Mouse (Mus musculus) forebrain, embryonic 13.5 days (tissue): Measurements from ENCODE around the gene Cacna2d4. TPM values are rescaled to one million over a fixed set of nuclear protein-coding genes. Genes with fewer than 3 reads are reported as not detected.
"Not testable (repeated sequence)": the region's sequence is repeated elsewhere in the genome, so short reads cannot be mapped to it uniquely, and the experiment has no call there.

Source experiments
- ATAC-seq: fragments of 200-750 bp; cut with Nextera tagmentation; 2 replicates; pipeline ENCODE4 v1.8.0; 2017
- H3K27ac ChIP-seq: fragments of 300-500 bp; sonication (generic); 2 replicates; pipeline ENCODE4 v1.5.1; 2015; ENCODE audit warnings: inconsistent platforms, mild to moderate bottlenecking, moderate library complexity
- H3K27me3 ChIP-seq: fragments of 300-500 bp; sonication (generic); 2 replicates; pipeline ENCODE4 v1.6.1; 2015; ENCODE audit warnings: mild to moderate bottlenecking, inconsistent platforms
- H3K36me3 ChIP-seq: fragments of 300-500 bp; sonication (generic); 2 replicates; pipeline ENCODE4 v1.6.1; 2015; ENCODE audit warnings: mild to moderate bottlenecking, inconsistent platforms; ENCODE audit not compliant: poor library complexity, severe bottlenecking
- H3K4me1 ChIP-seq: fragments of 300-500 bp; sonication (generic); 2 replicates; pipeline ENCODE4 v1.6.1; 2015; ENCODE audit warnings: inconsistent platforms
- H3K4me2 ChIP-seq: fragments of 300-500 bp; sonication (generic); 2 replicates; pipeline ENCODE4 v1.6.1; 2015; ENCODE audit warnings: inconsistent platforms, mild to moderate bottlenecking, moderate library complexity
- H3K4me3 ChIP-seq: fragments of 300-500 bp; sonication (generic); 2 replicates; pipeline ENCODE4 v1.5.1; 2015; ENCODE audit warnings: mild to moderate bottlenecking, inconsistent platforms
- H3K9ac ChIP-seq: fragments of 300-500 bp; sonication (generic); 2 replicates; pipeline ENCODE4 v1.6.1; 2015; ENCODE audit warnings: mild to moderate bottlenecking, inconsistent platforms
- H3K9me3 ChIP-seq: fragments of 300-500 bp; sonication (generic); replicated peaks from 2 replicates; pipeline ENCODE4 v1.6.1; 2016; ENCODE audit warnings: inconsistent platforms
- WGBS: fragments of 180-500 bp; shearing (Covaris S2); methylation state at CpG from one replicate; pipeline ENCODE4 v1.1.7; 2015; 5-methylcytosine and 5-hydroxymethylcytosine counted together
- polyA plus RNA-seq: library from polyadenylated mRNA; unstranded; fragments of >200 nt; fragmentation: Nextera tagmentation; extraction: Ambion mirVana; gene quantifications from 2 replicates; pipeline ENCODE4 v1.2.1, GENCODE M21; 2015

The Cacna2d4 gene
- polyA plus RNA-seq, 1 experiment from 2014 or later, result 0.12 TPM

GRCm38 (mm10) chr6:119358020-119358571, 121.8 kb downstream of the Cacna2d4 start:
- no peak overlapping the region for H3K27ac ChIP-seq
- no peak for ATAC-seq
- 87% methylated on average over 8 of the region's 8 CpGs for WGBS
- no peaks in the 10 kb centered on the region for H3K27me3 ChIP-seq
- H3K4me2 ChIP-seq, result no peak overlapping the region
- peaks cover 87% of the 10 kb centered on the region for H3K36me3 ChIP-seq
- H3K9me3 ChIP-seq, result no peaks in the 10 kb centered on the region
- no peak overlapping the region for H3K9ac ChIP-seq
- no peak overlapping the region for H3K4me3 ChIP-seq
- no peaks in the 10 kb centered on the region for H3K4me1 ChIP-seq

GRCm38 (mm10) chr6:119360250-119360649, 123.9 kb downstream of the Cacna2d4 start:
- 91% methylated on average over 6 of the region's 6 CpGs for WGBS
- not testable (repeated sequence) for ATAC-seq, H3K27ac ChIP-seq, H3K4me1 ChIP-seq, H3K27me3 ChIP-seq, H3K9ac ChIP-seq, H3K4me3 ChIP-seq, H3K4me2 ChIP-seq, H3K9me3 ChIP-seq
- peaks cover 83% of the 10 kb centered on the region for H3K36me3 ChIP-seq

- H3K4me1 ChIP-seq, result no peaks in the 10 kb centered on the region
- no peak for ATAC-seq
- 93% methylated on average over 3 of the region's 3 CpGs for WGBS
- no peaks in the 10 kb centered on the region for H3K9me3 ChIP-seq
- H3K27me3 ChIP-seq, result no peaks in the 10 kb centered on the region
- H3K36me3 ChIP-seq, result peaks cover 83% of the 10 kb centered on the region
- no peak overlapping the region for H3K4me3 ChIP-seq
- H3K27ac ChIP-seq, result no peak overlapping the region
- no peak overlapping the region for H3K9ac ChIP-seq
- H3K4me2 ChIP-seq, result no peak overlapping the region
Measured at GRCm38 (mm10) chr6:119360925-119361702, 124.8 kb downstream of the Cacna2d4 start.

- H3K9me3 ChIP-seq, result no peaks in the 10 kb centered on the region
- no peak overlapping the region for H3K4me3 ChIP-seq
- peaks cover 73% of the 10 kb centered on the region for H3K36me3 ChIP-seq
- no peak overlapping the region for H3K9ac ChIP-seq
- no peak overlapping the region for H3K27ac ChIP-seq
- no peaks in the 10 kb centered on the region for H3K4me1 ChIP-seq
- no peaks in the 10 kb centered on the region for H3K27me3 ChIP-seq
- H3K4me2 ChIP-seq, result no peak overlapping the region
- ATAC-seq, result no peak
- 98% methylated on average over 5 of the region's 5 CpGs for WGBS
Measured at GRCm38 (mm10) chr6:119363593-119363992, 127.3 kb downstream of the Cacna2d4 start.

- H3K4me2 ChIP-seq, ATAC-seq, H3K9ac ChIP-seq, H3K4me1 ChIP-seq, H3K27ac ChIP-seq, H3K27me3 ChIP-seq, H3K9me3 ChIP-seq, H3K4me3 ChIP-seq: not testable (repeated sequence)
- 86% methylated on average over 4 of the region's 4 CpGs for WGBS
- peaks cover 52% of the 10 kb centered on the region for H3K36me3 ChIP-seq
Measured at GRCm38 (mm10) chr6:119366800-119367199, 130.5 kb downstream of the Cacna2d4 start.

GRCm38 (mm10) chr6:119367382-119367781, 131.1 kb downstream of the Cacna2d4 start:
- H3K36me3 ChIP-seq, result peaks cover 51% of the 10 kb centered on the region
- WGBS, result 94% methylated on average over 2 of the region's 2 CpGs

GRCm38 (mm10) chr6:119371624-119372023, 135.3 kb downstream of the Cacna2d4 start:
- Histone ChIP-seq H3K27ac (no peak overlapping the region), H3K36me3 (peaks cover 16% of the 10 kb centered on the region), H3K4me1 (no peaks in the 10 kb centered on the region), H3K27me3 (no peaks in the 10 kb centered on the region), H3K9ac (no peak overlapping the region), H3K4me3 (no peak overlapping the region), H3K4me2 (no peak overlapping the region), H3K9me3 (no peaks in the 10 kb centered on the region)
- ATAC-seq, result no peak

More at GRCm38 (mm10) chr6:119367382-119367781, 131.1 kb downstream of the Cacna2d4 start:
- H3K27ac ChIP-seq, result no peak overlapping the region
- no peaks in the 10 kb centered on the region for H3K9me3 ChIP-seq
- no peak overlapping the region for H3K4me2 ChIP-seq
- no peak for ATAC-seq
- H3K9ac ChIP-seq, result no peak overlapping the region
- H3K4me1 ChIP-seq, result no peaks in the 10 kb centered on the region
- H3K27me3 ChIP-seq, result no peaks in the 10 kb centered on the region
- H3K4me3 ChIP-seq, result no peak overlapping the region

- no peak for ATAC-seq
- 88% methylated on average over 5 of the region's 5 CpGs for WGBS
- no peak overlapping the region for H3K27ac ChIP-seq
- H3K9me3 ChIP-seq, result no peaks in the 10 kb centered on the region
- no peak overlapping the region for H3K9ac ChIP-seq
- no peaks in the 10 kb centered on the region for H3K4me1 ChIP-seq
- H3K36me3 ChIP-seq, result peaks cover 11% of the 10 kb centered on the region
- no peaks in the 10 kb centered on the region for H3K27me3 ChIP-seq
- H3K4me2 ChIP-seq, result no peak overlapping the region
- H3K4me3 ChIP-seq, result no peak overlapping the region
Measured at GRCm38 (mm10) chr6:119372237-119372636, 135.9 kb downstream of the Cacna2d4 start.

- peaks cover 5% of the 10 kb centered on the region; the same call in 1 of the 2 replicates for H3K36me3 ChIP-seq
- no peaks in the 10 kb centered on the region for H3K27me3 ChIP-seq
- H3K4me2 ChIP-seq, result no peak overlapping the region
- no peak overlapping the region for H3K4me3 ChIP-seq
- no peak for ATAC-seq
- H3K4me1 ChIP-seq, result no peaks in the 10 kb centered on the region
- no peak overlapping the region for H3K9ac ChIP-seq
- no peak overlapping the region for H3K27ac ChIP-seq
- no peaks in the 10 kb centered on the region for H3K9me3 ChIP-seq
Measured at GRCm38 (mm10) chr6:119373000-119373705, 136.8 kb downstream of the Cacna2d4 start.

- 72% methylated on average over 5 of the region's 5 CpGs for WGBS
- ATAC-seq, result no peak
- no peak overlapping the region for H3K9ac ChIP-seq
Measured at GRCm38 (mm10) chr6:119375035-119375434, 138.7 kb downstream of the Cacna2d4 start.

GRCm38 (mm10) chr6:119377613-119378012, 141.3 kb downstream of the Cacna2d4 start:
- Histone ChIP-seq H3K36me3 (no peaks in the 10 kb centered on the region), H3K27me3 (no peaks in the 10 kb centered on the region), H3K4me2 (no peak overlapping the region), H3K4me1 (no peaks in the 10 kb centered on the region), H3K9me3 (no peaks in the 10 kb centered on the region), H3K4me3 (no peak overlapping the region), H3K27ac (no peak overlapping the region), H3K9ac (no peak overlapping the region)
- ATAC-seq, result no peak
- 90% methylated on average over 2 of the region's 2 CpGs for WGBS

More at GRCm38 (mm10) chr6:119375035-119375434, 138.7 kb downstream of the Cacna2d4 start:
- Histone ChIP-seq H3K9me3 (no peaks in the 10 kb centered on the region), H3K4me1 (no peaks in the 10 kb centered on the region), H3K36me3 (no peaks in the 10 kb centered on the region), H3K4me3 (no peak overlapping the region), H3K27me3 (no peaks in the 10 kb centered on the region), H3K4me2 (no peak overlapping the region), H3K27ac (no peak overlapping the region)

- H3K27me3 ChIP-seq, result no peaks in the 10 kb centered on the region
- H3K27ac ChIP-seq, result no peak overlapping the region
- H3K4me2 ChIP-seq, result no peak overlapping the region
- no peak for ATAC-seq
- no peaks in the 10 kb centered on the region for H3K9me3 ChIP-seq
- no peak overlapping the region for H3K9ac ChIP-seq
- H3K4me3 ChIP-seq, result no peak overlapping the region
- H3K4me1 ChIP-seq, result no peaks in the 10 kb centered on the region
- 87% methylated on average over 1 of the region's 1 CpGs for WGBS
- no peaks in the 10 kb centered on the region for H3K36me3 ChIP-seq
Measured at GRCm38 (mm10) chr6:119378631-119379030, 142.3 kb downstream of the Cacna2d4 start.
